Mouse (Mus musculus) frontal cortex, adult (tissue): ENCODE results near the gene Crocc2.

Experiments
- ATAC-seq: cut with Nextera tagmentation; 2 replicates; pipeline ENCODE4 v1.9.2; 2017; ENCODE audit warnings: mild to moderate bottlenecking, moderate library complexity, mixed read lengths; ENCODE audit not compliant: low TSS enrichment

The Crocc2 gene

GRCm38 (mm10) chr1:93271751-93272150, 103.2 kb downstream of the Crocc2 start:
- ATAC-seq: no peak

DNA sequence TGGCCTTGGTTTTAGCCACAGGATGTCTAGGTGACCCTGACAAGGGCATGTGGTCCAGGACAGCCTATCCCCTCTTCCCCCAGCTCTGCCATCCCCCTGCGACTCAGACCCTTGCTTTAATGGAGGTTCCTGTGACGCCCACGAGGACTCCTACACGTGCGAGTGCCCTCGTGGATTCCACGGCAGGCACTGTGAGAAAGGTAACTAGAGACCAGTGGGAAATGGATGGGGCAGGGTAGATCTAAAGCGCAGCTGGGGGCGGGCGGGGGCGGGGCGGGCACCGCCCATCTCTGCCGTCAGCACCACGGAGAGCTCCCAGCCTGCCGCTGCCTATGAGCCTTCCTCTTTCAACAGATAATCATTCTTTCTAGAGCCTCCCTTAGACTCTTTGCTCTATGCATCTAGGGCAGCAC, 103.9 kb downstream of the Crocc2 start:
- ATAC-seq: no peak

- no peak for ATAC-seq
Observed at GRCm38 (mm10) chr1:93275561-93275960, 107.0 kb downstream of the Crocc2 start.

DNA sequence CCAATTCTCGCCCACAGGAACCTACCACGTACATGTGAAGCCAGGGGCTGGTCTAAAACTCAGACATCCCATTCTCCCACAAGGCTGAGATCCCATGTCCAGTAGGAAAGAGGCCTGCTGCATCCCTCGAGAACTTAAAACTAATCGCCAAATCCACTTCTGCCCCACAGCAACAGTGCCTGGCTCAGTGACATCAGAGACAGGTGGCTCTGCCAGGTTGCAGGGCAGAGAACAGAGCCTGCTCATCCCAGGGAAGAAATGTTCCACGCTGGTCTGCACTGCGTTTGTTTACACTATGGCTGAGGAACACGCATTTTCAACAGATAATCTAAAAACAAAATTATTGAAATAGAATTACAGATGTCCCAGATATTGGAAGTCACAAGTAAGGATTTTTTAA, 108.5 kb downstream of the Crocc2 start:
- ATAC-seq: no peak
